Mouse (Mus musculus) lung, postnatal 10 days (tissue): ENCODE measurements at regions not wholly inside any gene's neighbourhood (a gene's known extent, or its start where the extent isn't known, plus 50 kb on each side); places are given as distances from the start of the nearest gene placed in this dataset.

Experiments used
- DNase-seq: peaks from one replicate; pipeline ENCODE4 v3.0.0; 2021

- no peak for DNase-seq
Measured at GRCm38 (mm10) chr3:110366151-110366550, 115.4 kb upstream of the Prmt6 start.

GRCm38 (mm10) chr3:110361900-110362299 lies 111.1 kb upstream of the Prmt6 start:
- no peak for DNase-seq

GRCm38 (mm10) chr3:110356822-110357594 lies 106.2 kb upstream of the Prmt6 start:
- no peak for DNase-seq

- DNase-seq, result no peak
Measured at GRCm38 (mm10) chr3:110353654-110354053, 102.9 kb upstream of the Prmt6 start.

- DNase-seq, result no peak
Measured at GRCm38 (mm10) chr3:110350075-110350474, 99.3 kb upstream of the Prmt6 start.

- no peak for DNase-seq
Measured at GRCm38 (mm10) chr3:110349446-110349845, 98.6 kb upstream of the Prmt6 start.

GRCm38 (mm10) chr3:110344846-110345245 lies 94.0 kb upstream of the Prmt6 start:
- DNase-seq, result peak; percentile 38

- DNase-seq, result no peak
Measured at GRCm38 (mm10) chr3:110340067-110340466, 89.3 kb upstream of the Prmt6 start.

- no peak for DNase-seq
Measured at GRCm38 (mm10) chr3:110339026-110339606, 88.3 kb upstream of the Prmt6 start.

- no peak for DNase-seq
Measured at GRCm38 (mm10) chr3:110329175-110329574, 78.4 kb upstream of the Prmt6 start.

- no peak for DNase-seq
Measured at GRCm38 (mm10) chr3:110310270-110310669, 59.5 kb upstream of the Prmt6 start.

- DNase-seq, result peak; percentile 71
Measured at GRCm38 (mm10) chr3:110303166-110303565, 52.4 kb upstream of the Prmt6 start.
